Mouse (Mus musculus): ENCODE data around the gene Eml6. TPM values are rescaled to one million over a fixed set of nuclear protein-coding genes. Genes with fewer than 3 reads are reported as not detected.

Eml6 gene
- polyA plus RNA-seq (2014; fragmentation: Nextera tagmentation; extraction: Ambion mirVana), result 1.3 and 1.4 TPM in 2 replicates

GRCm38 (mm10) chr11:30025835-30026472, at the start of gene Eml6:
Eml6 (minus strand) TSS chr11:30026033.
- under 1% methylated on average over 39 of the region's 39 CpGs for WGBS
- peaks cover 9% of the 10 kb centered on the region; the same call in 1 of the 2 replicates for H3K4me1 ChIP-seq (ENCODE audit: control insufficient read depth, insufficient read depth, low read length)
- no peaks in the 10 kb centered on the region for H3K9me3 ChIP-seq (ENCODE audit: control insufficient read depth, low read length)
- no peaks in the 10 kb centered on the region for H3K36me3 ChIP-seq (ENCODE audit: control insufficient read depth, insufficient read depth, low read length)
- H3K27ac ChIP-seq (ENCODE audit: low read depth, low read length), result peak within 1 kb of the TSS; percentile 57; the same call in 1 of the 2 replicates
- ATAC-seq (ENCODE audit: low FRiP score) (peak; percentile 98), DNase-seq (ENCODE audit: low spot score, missing footprints) (peak; percentile 98)
- H3K4me3 ChIP-seq (ENCODE audit: low read depth, low read length), result peak within 1 kb of the TSS; percentile 57
- peaks cover 10% of the 10 kb centered on the region; the same call in 1 of the 2 replicates for H3K27me3 ChIP-seq (ENCODE audit: control insufficient read depth, insufficient read depth, low read length)
- peak within 1 kb of the TSS; percentile 97 for H3K4me2 ChIP-seq
- peak within 1 kb of the TSS; percentile 70 for H3K9ac ChIP-seq (ENCODE audit: low read length)

DNA sequence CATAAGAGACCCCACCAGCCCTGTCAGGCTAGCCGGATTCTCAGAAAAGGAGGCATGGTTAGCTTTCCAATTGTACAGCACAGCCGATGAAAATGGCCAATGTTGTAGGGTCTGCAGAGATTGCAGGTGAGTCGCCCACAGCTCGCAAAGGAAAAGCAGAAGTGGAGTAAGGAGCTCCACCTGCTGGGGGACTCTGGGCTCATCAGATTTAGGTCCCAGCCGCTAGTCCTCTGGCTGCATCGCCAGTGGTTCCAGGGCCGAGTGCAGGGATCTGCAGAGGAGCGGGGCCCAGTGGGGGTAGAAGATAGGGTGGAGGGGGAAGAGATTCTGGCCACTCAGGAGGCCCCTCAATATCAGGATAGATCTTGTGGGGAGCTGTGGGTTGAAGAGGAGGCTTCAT, 31.5 kb upstream of the Eml6 start:
- Histone ChIP-seq H3K4me2 (no peak overlapping the region), H3K36me3 (ENCODE audit: control insufficient read depth, insufficient read depth, low read length) (no peaks in the 10 kb centered on the region), H3K9me3 (ENCODE audit: control insufficient read depth, low read length) (no peaks in the 10 kb centered on the region), H3K4me1 (ENCODE audit: control insufficient read depth, insufficient read depth, low read length) (no peaks in the 10 kb centered on the region), H3K27ac (ENCODE audit: low read depth, low read length) (no peak overlapping the region), H3K27me3 (ENCODE audit: control insufficient read depth, insufficient read depth, low read length) (no peaks in the 10 kb centered on the region), H3K9ac (ENCODE audit: low read length) (no peak overlapping the region), H3K4me3 (ENCODE audit: low read depth, low read length) (no peak overlapping the region)
- ATAC-seq (ENCODE audit: low FRiP score) (0 out of 2 replicates have a peak, but pooled peaks have one; percentile 30), DNase-seq (ENCODE audit: low spot score, missing footprints) (peak; percentile 81)
- WGBS, result 54% methylated on average over 8 of the region's 8 CpGs

- no peaks in the 10 kb centered on the region for H3K36me3 ChIP-seq (ENCODE audit: control insufficient read depth, insufficient read depth, low read length)
- no peak for DNase-seq (ENCODE audit: low spot score, missing footprints)
- peaks cover 10% of the 10 kb centered on the region; the same call in 1 of the 2 replicates for H3K27me3 ChIP-seq (ENCODE audit: control insufficient read depth, insufficient read depth, low read length)
- peak overlapping the region; percentile 97 for H3K4me2 ChIP-seq
- no peaks in the 10 kb centered on the region for H3K9me3 ChIP-seq (ENCODE audit: control insufficient read depth, low read length)
- 6% methylated on average over 4 of the region's 4 CpGs for WGBS
- peak overlapping the region; percentile 57 for H3K4me3 ChIP-seq (ENCODE audit: low read depth, low read length)
- H3K9ac ChIP-seq (ENCODE audit: low read length), result no peak overlapping the region
- no peak for ATAC-seq (ENCODE audit: low FRiP score)
- peaks cover 9% of the 10 kb centered on the region; the same call in 1 of the 2 replicates for H3K4me1 ChIP-seq (ENCODE audit: control insufficient read depth, insufficient read depth, low read length)
- no peak overlapping the region for H3K27ac ChIP-seq (ENCODE audit: low read depth, low read length)
Observed at GRCm38 (mm10) chr11:30025144-30025543, 689 bp downstream of the Eml6 start.

- peak overlapping the region; percentile 97 for H3K4me2 ChIP-seq
- peak overlapping the region; percentile 57 for H3K4me3 ChIP-seq (ENCODE audit: low read depth, low read length)
- no peaks in the 10 kb centered on the region for H3K36me3 ChIP-seq (ENCODE audit: control insufficient read depth, insufficient read depth, low read length)
- WGBS, result under 1% methylated on average over 57 of the region's 57 CpGs
- peak overlapping the region; percentile 67 for H3K9ac ChIP-seq (ENCODE audit: low read length)
- DNase-seq (ENCODE audit: low spot score, missing footprints) (peak; percentile 94), ATAC-seq (ENCODE audit: low FRiP score) (peak; percentile 10; the same call in 1 of the 2 replicates)
- H3K27me3 ChIP-seq (ENCODE audit: control insufficient read depth, insufficient read depth, low read length), result peaks cover 10% of the 10 kb centered on the region; the same call in 1 of the 2 replicates
- H3K9me3 ChIP-seq (ENCODE audit: control insufficient read depth, low read length), result no peaks in the 10 kb centered on the region
- no peak overlapping the region for H3K27ac ChIP-seq (ENCODE audit: low read depth, low read length)
- peaks cover 9% of the 10 kb centered on the region; the same call in 1 of the 2 replicates for H3K4me1 ChIP-seq (ENCODE audit: control insufficient read depth, insufficient read depth, low read length)
Observed at GRCm38 (mm10) chr11:30024261-30025071, 1.4 kb downstream of the Eml6 start.

- H3K4me2 ChIP-seq, result no peak overlapping the region
- no peaks in the 10 kb centered on the region for H3K4me1 ChIP-seq (ENCODE audit: control insufficient read depth, insufficient read depth, low read length)
- H3K36me3 ChIP-seq (ENCODE audit: control insufficient read depth, insufficient read depth, low read length), result no peaks in the 10 kb centered on the region
- 67% methylated on average over 2 of the region's 2 CpGs for WGBS
- DNase-seq (ENCODE audit: low spot score, missing footprints) (no peak), ATAC-seq (ENCODE audit: low FRiP score) (no peak)
- no peak overlapping the region for H3K4me3 ChIP-seq (ENCODE audit: low read depth, low read length)
- H3K9ac ChIP-seq (ENCODE audit: low read length), result no peak overlapping the region
- H3K9me3 ChIP-seq (ENCODE audit: control insufficient read depth, low read length), result no peaks in the 10 kb centered on the region
- no peaks in the 10 kb centered on the region for H3K27me3 ChIP-seq (ENCODE audit: control insufficient read depth, insufficient read depth, low read length)
- H3K27ac ChIP-seq (ENCODE audit: low read depth, low read length), result no peak overlapping the region
Observed at GRCm38 (mm10) chr11:29986257-29986656, 39.6 kb downstream of the Eml6 start.

- Histone ChIP-seq H3K9ac (ENCODE audit: low read length) (no peak overlapping the region), H3K4me2 (no peak overlapping the region), H3K9me3 (ENCODE audit: control insufficient read depth, low read length) (no peaks in the 10 kb centered on the region), H3K4me3 (ENCODE audit: low read depth, low read length) (no peak overlapping the region), H3K36me3 (ENCODE audit: control insufficient read depth, insufficient read depth, low read length) (no peaks in the 10 kb centered on the region), H3K27me3 (ENCODE audit: control insufficient read depth, insufficient read depth, low read length) (no peaks in the 10 kb centered on the region), H3K4me1 (ENCODE audit: control insufficient read depth, insufficient read depth, low read length) (no peaks in the 10 kb centered on the region), H3K27ac (ENCODE audit: low read depth, low read length) (no peak overlapping the region)
- 92% methylated on average over 1 of the region's 1 CpGs for WGBS
- ATAC-seq (ENCODE audit: low FRiP score), result no peak
- no peak for DNase-seq (ENCODE audit: low spot score, missing footprints)
Observed at GRCm38 (mm10) chr11:29968874-29969273, 57.0 kb downstream of the Eml6 start.

GRCm38 (mm10) chr11:29959366-29959765, 66.5 kb downstream of the Eml6 start:
- H3K36me3 ChIP-seq (ENCODE audit: control insufficient read depth, insufficient read depth, low read length), result no peaks in the 10 kb centered on the region
- no peaks in the 10 kb centered on the region for H3K9me3 ChIP-seq (ENCODE audit: control insufficient read depth, low read length)
- H3K4me2 ChIP-seq, result no peak overlapping the region
- DNase-seq (ENCODE audit: low spot score, missing footprints) (no peak), ATAC-seq (ENCODE audit: low FRiP score) (no peak)
- no peak overlapping the region for H3K9ac ChIP-seq (ENCODE audit: low read length)
- no peak overlapping the region for H3K4me3 ChIP-seq (ENCODE audit: low read depth, low read length)
- H3K27ac ChIP-seq (ENCODE audit: low read depth, low read length), result no peak overlapping the region
- 90% methylated on average over 5 of the region's 5 CpGs for WGBS
- H3K4me1 ChIP-seq (ENCODE audit: control insufficient read depth, insufficient read depth, low read length), result no peaks in the 10 kb centered on the region
- H3K27me3 ChIP-seq (ENCODE audit: control insufficient read depth, insufficient read depth, low read length), result no peaks in the 10 kb centered on the region

- Histone ChIP-seq H3K9ac (ENCODE audit: low read length) (no peak overlapping the region), H3K4me3 (ENCODE audit: low read depth, low read length) (no peak overlapping the region), H3K9me3 (ENCODE audit: control insufficient read depth, low read length) (no peaks in the 10 kb centered on the region), H3K27me3 (ENCODE audit: control insufficient read depth, insufficient read depth, low read length) (no peaks in the 10 kb centered on the region), H3K36me3 (ENCODE audit: control insufficient read depth, insufficient read depth, low read length) (no peaks in the 10 kb centered on the region), H3K4me1 (ENCODE audit: control insufficient read depth, insufficient read depth, low read length) (no peaks in the 10 kb centered on the region), H3K4me2 (no peak overlapping the region), H3K27ac (ENCODE audit: low read depth, low read length) (no peak overlapping the region)
- ATAC-seq (ENCODE audit: low FRiP score), result no peak
- no peak for DNase-seq (ENCODE audit: low spot score, missing footprints)
- WGBS, result 89% methylated on average over 3 of the region's 3 CpGs
Observed at GRCm38 (mm10) chr11:29944661-29945060, 81.2 kb downstream of the Eml6 start.

GRCm38 (mm10) chr11:29924332-29924731, 101.5 kb downstream of the Eml6 start:
- Histone ChIP-seq H3K9me3 (ENCODE audit: control insufficient read depth, low read length) (no peaks in the 10 kb centered on the region), H3K27ac (ENCODE audit: low read depth, low read length) (no peak overlapping the region), H3K4me3 (ENCODE audit: low read depth, low read length) (no peak overlapping the region), H3K4me1 (ENCODE audit: control insufficient read depth, insufficient read depth, low read length) (no peaks in the 10 kb centered on the region), H3K9ac (ENCODE audit: low read length) (no peak overlapping the region), H3K36me3 (ENCODE audit: control insufficient read depth, insufficient read depth, low read length) (no peaks in the 10 kb centered on the region), H3K27me3 (ENCODE audit: control insufficient read depth, insufficient read depth, low read length) (no peaks in the 10 kb centered on the region), H3K4me2 (no peak overlapping the region)
- ATAC-seq (ENCODE audit: low FRiP score) (no peak), DNase-seq (ENCODE audit: low spot score, missing footprints) (no peak)
- 89% methylated on average over 2 of the region's 2 CpGs for WGBS

Data from midbrain, embryonic 11.5 days (tissue).